Mouse (Mus musculus) inflammation-experienced regulatory T-cells, adult 6 months (primary cell): ENCODE results near the gene Aldh4a1. TPM values are rescaled to one million over a fixed set of nuclear protein-coding genes. Genes with fewer than 3 reads are reported as not detected.

Experiments used
- ATAC-seq: one replicate; pipeline ENCODE4 v1.8.0; 2017
- polyA plus RNA-seq, 3 experiments: library from polyadenylated mRNA; unstranded; fragments of 100-300 nt; shearing (Covaris generic); gene quantifications; one replicate each; pipeline ENCODE4 v1.2.1; 2017

Gene Aldh4a1
- polyA plus RNA-seq, 3 experiments from 2014 or later: 7.5 to 12.0 (median 8.6) TPM

DNA sequence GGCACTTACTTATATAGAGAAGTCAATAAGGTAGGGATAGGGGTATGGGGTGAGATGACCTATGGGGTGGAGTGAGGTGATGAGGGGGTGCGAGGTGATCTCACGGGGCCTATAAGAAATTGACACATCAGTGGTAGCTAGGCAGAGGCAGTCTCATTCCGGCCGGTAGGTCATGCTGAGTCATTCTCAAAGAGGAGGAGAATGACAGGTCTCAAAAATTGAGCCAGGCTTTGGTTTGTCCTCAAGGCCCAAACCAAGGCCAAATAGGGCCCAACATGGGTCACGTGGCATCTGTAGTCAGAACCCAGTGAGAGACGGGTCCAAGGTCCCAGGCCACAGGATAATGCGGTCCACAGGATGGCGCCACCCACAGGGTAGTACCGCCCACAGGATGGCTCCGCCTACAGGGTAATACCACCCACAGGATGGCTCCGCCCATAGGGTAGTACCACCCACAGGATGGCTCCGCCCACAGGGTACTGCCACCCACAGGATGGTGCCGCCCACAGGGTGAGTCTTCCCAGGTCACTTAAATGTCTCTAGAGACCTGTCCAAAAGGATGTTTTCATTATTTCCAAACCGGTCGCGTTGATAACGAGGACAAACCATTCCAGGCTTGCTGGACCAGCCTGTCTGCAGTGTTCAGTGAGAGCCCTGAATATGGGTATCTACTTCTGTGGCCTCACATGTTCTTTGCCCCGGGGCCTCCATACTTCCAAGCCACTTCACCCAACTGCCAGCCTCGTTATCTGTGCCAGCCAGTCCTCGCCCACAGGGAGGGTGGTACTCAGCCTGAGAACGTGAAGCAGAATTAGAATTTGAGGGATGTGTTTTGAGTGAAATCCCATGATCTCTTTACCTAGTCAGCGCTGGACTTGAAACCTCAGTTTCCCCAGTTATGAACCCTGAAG lies 61.3 kb downstream of the Aldh4a1 start:
- ATAC-seq: no peak

DNA sequence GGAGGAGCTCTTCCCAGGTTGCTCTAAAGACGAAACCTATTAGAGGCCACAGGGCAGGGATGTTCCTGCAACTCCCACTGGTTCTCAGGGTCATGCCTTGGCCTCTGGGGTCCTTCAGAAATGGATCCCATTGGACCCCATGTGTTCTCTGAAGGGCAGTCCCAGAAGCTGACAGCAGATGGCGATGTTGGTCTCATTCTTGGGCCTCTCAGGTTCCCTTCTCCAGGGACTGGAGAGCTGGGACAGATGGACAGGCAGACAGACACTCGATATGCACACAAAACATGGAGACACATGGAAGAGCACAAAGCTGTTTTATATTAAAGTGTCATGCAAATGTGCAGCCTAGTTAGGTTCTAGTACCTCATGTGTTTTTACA lies 62.0 kb downstream of the Aldh4a1 start:
- ATAC-seq: no peak

DNA sequence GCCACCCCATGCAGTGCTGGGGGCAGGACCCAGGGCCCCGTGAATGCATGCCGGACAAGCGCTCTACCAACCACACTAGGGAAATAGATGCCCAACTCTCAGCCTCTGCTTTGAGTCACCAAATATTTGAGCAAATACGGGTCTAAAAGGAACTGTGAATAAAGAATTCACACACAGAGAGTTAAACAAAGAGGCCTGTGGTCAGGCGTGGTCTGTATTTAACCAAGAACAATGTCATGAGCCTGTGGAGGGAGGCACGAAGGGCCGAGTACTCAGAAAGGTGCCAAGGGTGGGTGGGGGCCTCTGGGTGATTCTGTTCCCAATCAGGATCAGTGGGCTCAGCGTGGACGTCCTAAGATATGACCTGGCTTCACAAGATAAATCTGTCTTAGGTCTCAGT lies 65.4 kb downstream of the Aldh4a1 start:
- ATAC-seq: no peak

- ATAC-seq: no peak
Measured at GRCm38 (mm10) chr4:139689627-139690269, 67.1 kb downstream of the Aldh4a1 start.

- ATAC-seq: no peak
Measured at GRCm38 (mm10) chr4:139693315-139693714, 70.6 kb downstream of the Aldh4a1 start.

GRCm38 (mm10) chr4:139697755-139698154 lies 75.1 kb downstream of the Aldh4a1 start:
- no peak for ATAC-seq

DNA sequence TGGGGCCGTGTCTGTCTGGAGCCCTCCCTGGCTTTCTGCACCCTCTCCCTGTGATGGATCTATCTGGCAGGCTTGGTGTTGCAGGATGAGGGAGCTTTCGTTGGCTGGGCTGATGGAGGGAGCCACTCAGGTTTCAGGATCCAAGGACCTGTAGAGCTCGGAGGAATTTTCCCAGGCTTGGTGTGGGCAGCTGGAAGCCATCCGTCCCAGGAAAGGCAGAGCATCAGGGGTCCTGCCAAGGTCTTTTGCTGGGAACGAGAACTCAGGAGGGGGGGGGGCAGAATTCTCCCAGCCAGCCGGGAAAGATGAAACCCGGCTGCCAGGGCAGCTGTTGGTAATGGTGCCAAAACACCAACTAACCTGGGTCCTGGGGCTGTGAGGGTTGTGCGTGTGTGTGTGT lies 75.9 kb downstream of the Aldh4a1 start:
- ATAC-seq: no peak

Other genes with a start within 250 kb of the Aldh4a1 start
- gene Iffo2, start 92.3 kb upstream of the Aldh4a1 start, polyA plus RNA-seq: 1 to 10 TPM; 2.7 to 5.1 (median 4.2) TPM
- not detected for gene Gm21969, start 19.7 kb upstream of the Aldh4a1 start, polyA plus RNA-seq
- gene Tas1r2, start 30.7 kb downstream of the Aldh4a1 start, polyA plus RNA-seq: not detected
- gene Pax7, start 210.7 kb downstream of the Aldh4a1 start, polyA plus RNA-seq: not detected